Mouse (Mus musculus): ENCODE measurements around the gene Iqgap1.

The Iqgap1 gene

DNA sequence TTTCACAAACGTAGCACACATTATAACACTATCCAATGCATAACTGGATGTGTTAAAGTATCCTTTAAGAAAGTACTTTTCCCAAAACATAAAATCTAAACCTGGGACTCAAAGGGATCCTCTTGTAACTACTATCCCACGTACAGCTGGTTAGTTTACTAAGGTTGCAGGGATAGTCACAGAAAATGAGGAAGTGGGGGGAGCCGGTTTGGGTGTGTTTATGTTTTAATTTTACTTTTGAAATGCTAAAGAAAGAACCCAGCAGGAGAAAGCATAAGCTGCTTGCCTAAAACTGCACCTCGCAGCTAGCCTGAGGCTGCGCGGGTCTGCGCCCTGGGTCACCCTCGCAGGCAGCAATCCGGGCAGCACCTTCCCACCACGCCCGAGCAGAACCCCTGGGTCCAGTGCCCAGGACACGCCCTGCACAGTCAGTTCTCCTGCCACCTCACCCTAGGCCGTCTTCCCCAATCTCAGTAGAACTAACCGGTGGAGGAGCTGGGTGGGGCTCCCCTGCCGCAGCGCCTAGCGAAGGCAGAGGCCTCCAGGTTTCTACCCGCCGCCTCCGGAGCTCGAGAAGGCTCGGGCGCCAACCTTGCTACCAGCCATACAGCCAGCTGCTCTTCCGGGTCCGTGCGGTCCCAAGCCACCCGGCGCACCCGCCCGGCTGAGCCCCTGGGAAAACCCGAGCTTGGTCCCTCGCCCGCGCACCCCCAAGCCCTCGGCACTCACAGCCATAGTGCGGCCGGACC lies 23.2 kb downstream of the Iqgap1 start:
- no peak for DNase-seq

DNA sequence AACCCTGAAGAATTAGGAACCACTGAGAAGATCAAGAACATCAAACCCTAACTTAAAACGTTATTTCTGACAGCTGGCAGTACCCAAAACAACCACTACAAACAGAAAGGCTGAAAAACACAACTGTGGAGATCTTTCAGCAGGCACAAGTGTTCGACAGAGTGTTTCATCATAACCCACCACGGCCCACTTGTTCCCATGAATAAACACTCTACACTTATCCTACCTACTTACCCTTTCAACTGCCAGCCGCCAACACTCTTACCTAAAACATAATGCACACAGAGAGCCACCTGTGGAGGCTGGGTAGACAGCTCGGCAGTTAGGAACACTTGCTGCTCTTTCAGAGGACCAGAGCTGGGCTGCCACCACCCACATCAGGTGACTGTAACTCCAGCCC lies 26.5 kb downstream of the Iqgap1 start:
- DNase-seq: no peak

DNA sequence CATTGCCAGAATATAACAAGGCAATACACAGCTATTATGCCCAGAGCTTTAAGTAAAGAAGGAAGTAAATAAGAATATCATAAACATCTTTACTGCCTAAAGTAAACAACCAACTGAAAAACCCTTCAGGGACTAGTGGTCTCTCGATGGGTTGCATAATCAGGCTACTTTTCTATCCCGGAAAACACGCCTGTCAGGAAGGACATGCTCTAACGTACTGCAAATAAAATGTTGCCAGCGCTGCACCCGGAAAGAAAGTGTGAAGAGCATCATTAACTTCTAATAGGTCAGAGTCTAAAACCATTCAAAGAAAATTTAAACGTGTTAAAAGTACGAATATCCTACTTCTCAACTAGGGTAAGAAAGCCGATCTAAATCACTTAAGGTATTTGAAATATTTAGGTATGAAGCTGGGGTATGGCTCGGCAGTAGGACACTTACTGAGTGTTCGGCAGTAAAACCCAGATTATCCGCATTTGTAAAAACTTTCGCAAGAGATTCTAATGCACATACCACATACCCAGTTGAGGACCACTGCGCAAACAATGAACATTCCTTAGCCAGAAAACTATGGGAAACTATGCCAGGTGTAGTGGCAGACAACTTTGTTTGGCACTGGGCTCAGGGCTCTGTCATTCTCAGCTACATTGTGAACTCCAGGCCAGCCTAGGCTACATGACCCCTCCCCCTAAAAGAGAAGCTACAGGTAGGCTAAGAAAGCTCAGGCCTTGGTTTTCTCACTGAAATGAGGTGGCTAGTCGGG lies 28.8 kb downstream of the Iqgap1 start:
- no peak for DNase-seq

DNA sequence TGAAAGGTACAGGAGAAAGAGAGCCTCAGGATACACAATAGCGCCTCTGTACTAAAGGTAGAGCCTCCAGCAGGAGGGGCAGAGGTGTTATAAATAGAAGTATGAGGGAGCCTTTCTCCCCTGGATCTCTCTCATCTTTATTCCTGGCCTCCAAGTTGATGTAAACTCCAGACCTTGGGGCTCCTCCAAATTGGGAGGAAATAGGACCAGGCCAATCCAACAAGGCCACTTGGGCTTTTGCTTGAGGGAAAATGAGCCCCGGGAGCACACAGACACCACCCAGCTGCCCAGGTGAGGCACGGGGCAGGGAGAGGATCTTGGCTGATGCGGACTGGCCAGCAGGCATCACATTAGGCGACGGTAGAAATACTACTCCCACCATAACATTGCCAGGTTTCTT lies 29.5 kb downstream of the Iqgap1 start:
- no peak for DNase-seq

DNA sequence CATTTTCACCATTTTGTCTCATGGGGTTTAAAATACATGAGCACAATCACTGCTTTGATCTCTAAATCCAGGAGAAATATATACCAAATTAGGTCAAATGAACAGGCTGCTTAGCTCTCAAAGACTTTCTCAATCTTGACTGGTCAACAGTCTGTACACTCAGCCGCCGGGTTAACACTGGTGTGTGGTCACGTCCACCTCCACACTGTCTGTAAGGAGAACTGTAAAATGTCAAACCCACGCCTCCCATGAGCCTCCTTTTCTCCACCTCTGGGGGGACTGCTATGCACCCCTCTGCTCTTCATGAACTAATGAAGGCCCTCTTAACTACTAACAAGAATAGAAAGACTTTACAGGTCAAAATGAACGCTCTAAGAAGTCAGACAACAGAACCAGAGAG lies 36.2 kb downstream of the Iqgap1 start:
- no peak for DNase-seq

DNA sequence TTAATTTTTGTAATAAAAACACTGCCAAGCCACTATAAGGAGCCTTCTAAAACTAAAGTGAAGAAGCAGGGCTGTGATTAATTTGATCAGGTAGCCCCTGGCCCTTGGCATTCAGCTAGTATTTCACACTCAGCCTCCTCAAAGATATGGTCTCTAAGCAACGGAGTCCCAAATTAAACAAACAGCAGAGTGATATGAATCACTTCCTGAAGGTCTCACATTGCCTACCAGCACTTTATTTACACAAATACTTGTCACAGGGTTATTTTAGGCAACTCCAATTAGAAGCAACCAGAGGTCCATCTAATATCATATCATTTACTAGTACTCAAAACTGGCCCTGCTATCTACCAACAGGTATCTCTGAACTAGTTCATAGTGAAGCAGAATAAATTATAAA lies 36.7 kb downstream of the Iqgap1 start:
- DNase-seq: no peak

DNA sequence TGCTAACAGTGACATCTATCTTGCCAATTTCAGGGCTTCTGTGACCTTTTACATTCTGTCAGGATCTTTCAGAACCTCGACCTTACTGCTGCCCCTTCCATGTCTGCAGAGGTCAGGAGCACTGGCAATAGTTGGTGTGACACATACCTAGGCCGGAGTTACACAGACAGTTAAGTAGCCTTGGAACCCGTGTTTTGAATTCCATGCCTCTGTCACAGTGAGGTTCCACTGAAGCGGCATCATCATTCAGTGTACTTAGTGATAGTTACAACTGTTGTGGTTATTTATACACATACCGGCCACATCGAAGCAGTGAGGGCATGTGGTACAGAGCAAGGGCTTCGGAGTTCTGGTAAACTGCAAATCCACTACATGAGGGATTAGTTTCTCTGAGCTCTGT lies 37.8 kb downstream of the Iqgap1 start:
- no peak for DNase-seq

DNA sequence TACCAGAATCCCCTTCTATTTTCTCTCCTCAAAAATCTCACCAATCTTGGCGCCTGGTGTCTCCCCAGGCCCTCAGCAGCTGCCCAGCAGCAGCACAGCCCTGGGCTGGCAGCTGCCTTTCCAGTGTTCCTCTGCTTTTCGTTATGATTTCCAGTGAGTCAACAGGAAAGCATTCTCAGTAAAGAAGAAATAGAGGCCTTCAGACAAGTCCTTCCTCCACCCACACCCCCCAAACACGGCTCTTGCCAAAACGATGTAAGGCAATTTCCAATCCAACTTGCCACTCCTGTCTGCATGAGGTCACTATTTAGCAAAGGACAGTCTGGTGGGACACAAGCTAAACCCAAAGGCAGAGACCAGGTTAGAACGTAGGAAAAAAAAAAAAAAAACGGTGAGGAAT lies 39.0 kb downstream of the Iqgap1 start:
- DNase-seq: no peak

DNA sequence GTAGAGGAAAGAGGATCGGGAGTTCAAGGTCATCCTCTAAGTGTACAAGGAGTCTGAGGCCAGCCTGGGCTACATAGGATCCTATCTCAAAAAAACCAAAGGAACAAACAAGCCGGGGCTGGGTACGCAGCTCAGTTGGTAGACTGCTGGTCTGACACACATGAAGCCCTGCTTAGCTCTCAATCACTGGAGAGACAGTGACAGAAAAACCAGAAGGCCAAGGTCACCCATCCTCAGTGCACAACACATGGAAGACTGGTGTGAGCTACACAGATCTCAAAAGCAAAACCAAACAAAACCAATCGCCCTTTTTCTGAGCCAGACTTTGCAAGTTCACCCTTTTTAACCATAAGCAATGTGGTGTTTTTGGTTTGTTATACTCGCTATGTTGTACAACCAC lies 41.9 kb downstream of the Iqgap1 start:
- DNase-seq: no peak

DNA sequence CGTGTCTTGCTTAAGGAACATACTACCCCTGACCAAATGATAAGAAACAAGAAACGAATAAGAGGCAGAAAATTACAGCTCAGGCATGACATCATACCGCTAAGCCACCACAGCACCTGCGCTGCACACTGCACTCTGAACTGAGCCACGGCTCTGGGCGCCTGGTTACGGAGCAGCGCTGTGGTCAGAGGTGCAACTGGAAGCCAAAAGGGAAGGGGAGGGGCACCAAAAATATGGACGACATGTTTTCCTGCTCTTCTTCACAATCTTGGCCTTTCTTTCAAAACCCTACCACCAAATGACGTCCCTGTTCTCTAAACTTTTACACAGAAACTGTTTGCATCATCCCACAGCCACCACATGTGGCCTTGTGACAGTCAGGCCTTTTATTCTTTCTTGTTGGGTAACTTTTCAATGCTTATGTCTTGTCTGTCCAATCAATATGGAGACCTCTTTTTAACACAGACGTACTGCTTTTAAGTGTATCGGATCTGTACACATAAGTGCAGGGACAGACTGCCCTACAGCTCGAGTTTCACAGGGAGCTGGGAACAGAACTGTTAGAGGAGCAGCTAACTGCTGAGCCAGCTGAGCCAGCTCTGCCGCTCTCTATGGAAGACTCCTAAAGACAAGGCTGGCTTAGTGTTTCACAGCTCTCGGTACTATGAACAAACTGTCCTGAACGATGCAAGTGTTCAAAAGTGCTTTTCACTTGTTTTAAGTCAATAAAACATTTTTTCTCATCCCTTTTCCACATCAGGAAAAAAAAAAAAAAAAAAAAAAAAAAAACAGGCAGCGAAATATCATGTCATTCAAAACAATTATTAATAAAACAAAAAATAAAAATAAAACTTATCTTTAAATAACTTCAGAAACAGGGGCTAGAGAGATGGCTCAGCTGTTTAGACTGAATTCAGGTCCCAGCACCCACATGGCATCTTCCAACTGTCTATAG lies 43.3 kb downstream of the Iqgap1 start:
- no peak for DNase-seq

DNA sequence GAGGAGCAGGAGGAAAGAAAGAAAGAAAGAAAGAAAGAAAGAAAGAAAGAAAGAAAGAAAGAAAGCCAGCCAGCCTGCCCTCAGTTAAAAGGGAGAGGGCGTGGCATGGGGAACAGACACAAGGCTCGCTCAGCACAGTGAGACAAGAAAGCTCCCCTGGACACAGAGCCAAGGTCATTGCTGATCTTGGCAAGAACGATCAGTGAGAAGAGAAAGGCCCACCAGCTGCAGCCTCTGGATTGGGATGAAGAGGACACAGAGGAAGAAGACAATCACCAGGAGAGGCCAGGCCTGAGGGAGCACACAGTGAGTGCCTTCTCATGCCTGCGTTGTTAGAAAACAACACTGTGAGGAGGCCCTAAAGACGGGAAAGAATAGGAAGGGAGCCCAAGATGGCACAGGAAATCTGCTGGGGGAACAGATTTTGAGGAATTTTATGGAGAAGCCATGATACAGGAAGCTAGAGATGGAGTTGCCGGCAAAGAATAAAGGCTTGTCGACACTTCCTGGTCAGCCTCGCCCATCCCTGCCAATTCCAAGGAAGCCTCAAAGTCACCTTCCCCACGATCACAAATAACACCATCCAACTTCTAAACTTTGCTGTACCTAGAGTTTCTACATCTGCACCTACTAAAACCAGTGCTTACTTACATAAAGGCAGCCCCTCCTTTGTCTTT lies 44.2 kb downstream of the Iqgap1 start:
- DNase-seq: no peak

DNA sequence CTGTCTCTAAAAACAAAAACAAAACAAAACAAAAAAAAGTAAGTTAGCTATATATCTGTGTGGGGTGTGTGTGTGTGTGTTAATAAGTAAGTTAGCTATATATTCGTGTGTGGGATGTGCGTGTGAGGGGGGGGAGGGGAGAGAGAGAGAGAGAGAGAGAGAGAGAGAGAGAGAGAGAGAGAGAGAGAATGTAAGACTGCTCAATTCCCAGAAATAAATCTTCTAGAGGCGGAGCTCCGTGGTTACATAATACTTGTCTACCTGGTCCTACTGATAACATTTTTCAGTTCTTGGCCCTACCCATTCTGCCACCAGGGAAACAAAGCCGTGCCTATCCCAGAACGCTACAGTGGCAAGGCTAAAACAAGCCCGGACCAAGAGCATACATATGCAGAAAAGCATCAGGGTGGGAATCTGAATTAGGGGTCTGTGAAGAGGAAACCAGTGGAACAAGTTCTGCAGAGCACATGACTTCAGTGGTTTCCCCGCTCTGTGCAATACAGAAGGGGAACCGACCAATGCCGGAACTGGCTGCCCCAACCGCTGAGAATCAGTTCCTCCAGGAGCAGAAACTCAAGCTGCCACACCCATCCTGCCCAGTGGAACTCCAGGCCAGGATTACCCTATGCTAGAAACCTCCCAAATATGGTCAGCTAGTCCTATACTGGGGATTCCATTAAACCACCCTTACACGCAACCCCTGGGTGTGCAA lies 46.7 kb downstream of the Iqgap1 start:
- no peak for DNase-seq

DNA sequence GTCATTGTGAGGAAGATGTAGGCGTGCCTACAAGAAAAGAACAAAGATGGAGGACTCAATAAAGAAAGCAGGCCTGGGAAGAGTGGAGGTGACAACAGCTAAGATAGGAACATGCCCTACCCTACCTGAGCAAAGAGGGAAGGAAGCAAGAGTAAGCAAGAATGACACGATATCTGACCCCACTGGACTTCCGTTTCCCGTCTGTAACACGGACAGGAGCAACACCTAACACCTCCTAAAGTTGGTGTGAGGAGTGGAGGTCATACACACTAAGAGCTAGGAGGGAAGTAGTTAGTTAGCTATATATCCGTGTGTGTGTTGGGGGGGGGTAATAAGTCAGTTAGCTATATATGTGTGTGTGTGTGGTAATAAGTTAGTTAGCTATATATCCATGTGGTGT lies 47.4 kb downstream of the Iqgap1 start:
- no peak for DNase-seq

DNA sequence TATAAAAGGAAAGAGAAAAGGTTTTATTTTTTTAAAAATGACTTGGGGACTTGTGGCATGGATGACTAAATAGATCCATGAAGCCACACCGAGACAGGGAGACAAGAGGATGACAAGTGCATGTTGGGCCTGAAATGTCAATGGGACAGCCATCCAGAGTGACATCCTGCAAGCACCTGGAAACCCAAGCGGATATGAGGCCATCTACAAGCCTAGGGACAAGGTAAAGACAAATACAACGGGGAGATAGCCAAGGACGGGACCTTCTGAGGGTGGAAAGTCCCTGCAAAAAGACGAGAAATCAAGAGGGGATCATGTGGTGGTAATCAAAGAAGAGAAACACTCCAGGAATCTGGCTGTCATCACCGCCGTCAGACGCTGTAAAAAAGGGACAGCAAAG lies 48.6 kb downstream of the Iqgap1 start:
- DNase-seq: no peak

DNA sequence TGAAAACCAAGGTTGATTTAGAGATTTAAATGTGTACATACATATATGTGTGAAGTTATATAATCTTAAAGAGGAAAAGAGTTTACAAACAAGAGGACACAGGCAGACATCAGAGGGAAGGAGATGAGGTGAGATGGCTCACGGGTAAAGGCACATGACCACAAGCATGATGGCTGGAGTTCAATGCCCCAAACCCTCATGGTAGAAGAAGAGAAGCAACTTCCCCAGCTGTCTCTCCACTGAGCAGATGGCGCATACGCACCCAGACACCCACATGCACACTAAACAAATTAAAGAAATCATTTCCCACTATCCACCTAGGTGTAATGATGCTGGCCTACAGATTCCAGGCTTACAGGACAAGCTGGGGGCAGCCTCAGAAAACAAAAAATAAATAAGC lies 49.7 kb downstream of the Iqgap1 start:
- DNase-seq: peak; percentile 54

DNA sequence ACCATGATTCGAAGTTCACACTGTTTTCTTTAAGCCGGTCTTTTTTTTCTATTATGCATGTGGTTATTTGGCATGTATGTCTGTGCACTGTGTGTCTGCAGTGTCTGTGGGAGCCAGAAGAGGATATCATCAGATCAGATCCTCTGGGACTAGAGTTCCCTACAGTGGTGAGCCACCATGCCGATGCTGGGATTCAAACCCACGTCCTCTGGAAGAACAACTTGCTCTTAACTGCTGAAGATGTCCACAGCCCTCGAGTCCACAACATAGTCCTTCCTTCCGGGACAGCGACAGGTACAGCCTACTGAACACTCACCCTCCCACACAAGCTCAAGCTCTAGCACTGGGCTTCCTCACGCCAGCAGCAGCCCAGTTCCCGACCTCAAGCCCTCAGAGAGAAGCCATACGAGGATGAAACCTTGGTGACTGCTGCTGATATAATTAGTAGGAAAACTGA lies 50.3 kb downstream of the Iqgap1 start:
- DNase-seq: no peak

DNA sequence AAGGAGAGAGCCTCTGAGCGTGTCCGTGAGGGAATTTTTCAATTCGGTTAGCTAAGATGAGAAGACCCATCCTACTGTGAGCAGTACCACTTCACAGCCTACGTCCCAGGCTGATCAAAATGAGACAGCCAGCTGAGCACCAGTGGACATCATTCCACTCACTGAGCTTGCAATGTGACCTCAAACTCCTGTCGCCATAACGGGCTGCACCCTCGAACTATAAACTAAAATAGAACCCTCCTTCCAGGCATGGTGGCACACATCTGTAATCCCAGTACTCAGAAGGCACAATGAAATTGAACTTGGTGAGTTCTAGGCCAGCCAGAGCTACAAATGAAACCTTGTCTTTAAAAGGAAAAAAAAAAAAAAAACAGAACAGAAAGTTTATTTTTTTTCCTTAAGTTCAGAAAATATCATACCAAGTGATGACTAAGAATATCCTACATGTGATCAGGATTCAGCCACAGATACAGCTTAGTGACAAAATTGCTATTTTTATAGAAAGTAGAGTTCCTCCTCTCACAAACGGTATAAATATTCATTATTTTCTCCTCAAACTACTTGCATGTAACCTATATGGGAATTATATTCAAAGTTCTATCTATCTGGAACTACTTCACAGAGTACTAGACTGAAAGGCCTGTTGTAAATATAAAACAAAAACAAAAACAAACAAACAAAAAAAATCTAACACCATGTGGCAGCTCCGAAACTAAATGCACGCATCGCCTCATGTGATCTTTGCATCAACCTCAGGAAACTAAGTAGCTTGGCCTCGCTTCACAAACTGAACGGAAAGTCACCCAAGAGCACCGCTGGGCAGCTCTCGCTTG lies 50.9 kb downstream of the Iqgap1 start:
- DNase-seq: no peak

DNA sequence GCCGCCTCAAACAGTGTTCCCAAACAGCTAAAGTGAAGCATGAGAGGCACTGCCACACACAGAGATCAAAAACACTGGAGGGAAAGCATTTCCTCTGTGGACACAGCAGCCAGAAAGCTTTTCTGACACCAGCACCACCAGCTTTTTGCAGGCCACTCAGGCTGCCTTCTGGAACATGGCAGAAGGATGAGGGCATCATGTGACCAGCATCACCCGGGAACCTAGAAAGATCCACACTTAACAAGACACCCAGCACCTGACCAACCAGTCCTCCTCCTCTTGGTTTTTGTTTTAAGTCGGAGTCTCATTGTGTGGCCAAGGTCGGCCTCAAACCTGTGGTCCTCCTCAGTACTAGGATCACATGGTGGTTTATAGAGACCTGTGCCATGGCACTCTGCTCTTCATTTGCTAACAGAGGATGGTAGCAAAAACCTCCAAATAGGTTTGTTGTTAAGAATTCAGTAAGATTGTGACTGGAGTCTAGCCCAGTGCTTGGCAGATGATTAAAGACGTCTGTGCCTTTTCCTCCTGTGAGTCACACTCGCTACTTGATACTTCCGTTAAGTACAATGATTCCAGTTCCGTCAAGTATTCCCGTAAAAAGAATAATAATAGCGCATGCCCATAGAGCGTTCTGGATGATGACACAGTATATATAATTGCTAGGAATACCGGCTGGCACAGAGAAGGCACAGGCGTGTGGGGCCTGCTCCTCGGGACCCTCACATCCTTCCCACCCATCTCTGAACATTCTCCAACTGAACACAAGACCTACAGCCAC lies 51.8 kb downstream of the Iqgap1 start:
- DNase-seq: peak; percentile 56

DNA sequence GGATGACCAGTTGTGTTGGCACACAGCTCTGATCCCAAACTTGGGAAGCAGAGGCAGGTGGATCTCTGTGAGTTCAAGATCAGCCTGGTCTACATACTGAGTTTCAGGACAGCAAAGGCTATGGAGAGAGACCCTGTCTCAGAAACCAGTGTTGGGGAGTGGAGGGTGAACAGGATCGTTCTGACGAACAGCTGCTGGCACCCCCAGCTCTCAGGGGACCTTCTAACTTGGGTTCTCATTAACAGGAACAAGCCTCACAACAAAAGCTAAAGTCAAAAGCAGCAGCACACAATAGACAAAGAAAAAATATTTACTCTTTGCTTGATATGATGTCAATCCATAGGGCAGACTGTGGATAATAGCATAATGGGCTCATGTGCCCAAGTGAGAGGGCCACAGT lies 55.3 kb downstream of the Iqgap1 start:
- DNase-seq: no peak

DNA sequence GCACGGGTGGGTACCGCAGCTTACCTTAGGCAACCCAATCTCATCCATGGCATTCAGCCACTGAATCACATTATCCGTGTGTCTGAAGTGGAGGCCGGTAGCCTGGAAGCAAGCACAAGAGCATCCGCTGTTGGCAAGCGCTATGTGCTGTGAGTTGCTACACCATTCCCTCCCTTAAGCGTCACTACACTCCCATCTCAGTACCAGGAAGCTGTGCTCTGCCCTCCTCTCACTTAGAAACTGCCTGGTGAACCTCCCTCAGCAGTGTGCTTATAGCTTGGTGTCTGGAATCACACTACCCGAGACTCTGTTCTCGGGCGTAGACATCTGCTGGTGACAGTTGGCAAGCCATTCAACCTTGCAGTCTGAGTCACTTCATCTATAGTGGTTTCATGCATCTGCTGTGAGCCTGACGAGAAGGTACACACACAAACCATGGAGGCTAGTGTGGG lies 58.9 kb downstream of the Iqgap1 start:
- peak; percentile 89 for DNase-seq
